Mouse (Mus musculus) midbrain, embryonic 13.5 days (tissue): ENCODE results near the gene Rerg. TPM values are rescaled to one million over a fixed set of nuclear protein-coding genes. Genes with fewer than 3 reads are reported as not detected.

Experiments
- ATAC-seq: fragments of 200-750 bp; cut with Nextera tagmentation; 2 replicates; pipeline ENCODE4 v1.8.0; 2017; ENCODE audit warnings: mild to moderate bottlenecking, moderate TSS enrichment, moderate library complexity
- H3K27ac ChIP-seq: fragments of 300-500 bp; sonication (generic); 2 replicates; pipeline ENCODE4 v1.5.1; 2015; ENCODE audit warnings: inconsistent platforms, mild to moderate bottlenecking, moderate library complexity
- H3K27me3 ChIP-seq: fragments of 300-500 bp; sonication (generic); 2 replicates; pipeline ENCODE4 v1.6.1; 2015; ENCODE audit warnings: mild to moderate bottlenecking, inconsistent platforms
- H3K36me3 ChIP-seq: fragments of 300-500 bp; sonication (generic); 2 replicates; pipeline ENCODE4 v1.6.1; 2015; ENCODE audit warnings: mild to moderate bottlenecking, inconsistent platforms
- H3K4me1 ChIP-seq: fragments of 300-500 bp; sonication (generic); replicated peaks from 2 replicates; pipeline ENCODE4 v1.6.1; 2015; ENCODE audit warnings: inconsistent platforms
- H3K4me2 ChIP-seq: fragments of 300-500 bp; sonication (generic); replicated peaks from 2 replicates; pipeline ENCODE4 v1.6.1; 2015; ENCODE audit warnings: moderate library complexity, mild to moderate bottlenecking, inconsistent platforms
- H3K4me3 ChIP-seq: fragments of 300-500 bp; sonication (generic); replicated peaks from 2 replicates; pipeline ENCODE4 v1.5.1; 2015; ENCODE audit warnings: mild to moderate bottlenecking, inconsistent platforms
- H3K9ac ChIP-seq: fragments of 300-500 bp; sonication (generic); replicated peaks from 2 replicates; pipeline ENCODE4 v1.6.1; 2015; ENCODE audit warnings: mild to moderate bottlenecking, inconsistent platforms
- H3K9me3 ChIP-seq: fragments of 300-500 bp; sonication (generic); 2 replicates; pipeline ENCODE4 v1.6.1; 2016; ENCODE audit warnings: mild to moderate bottlenecking, inconsistent platforms
- WGBS: fragments of 180-500 bp; shearing (Covaris S2); methylation state at CpG from one replicate; pipeline ENCODE4 v1.1.7; 2015; 5-methylcytosine and 5-hydroxymethylcytosine counted together
- polyA plus RNA-seq: library from polyadenylated mRNA; unstranded; fragments of >200 nt; fragmentation: Nextera tagmentation; extraction: Ambion mirVana; gene quantifications from 2 replicates; pipeline ENCODE4 v1.2.1, GENCODE M21; 2015

Rerg gene
- polyA plus RNA-seq, 1 experiment from 2014 or later: 2.8 TPM

DNA sequence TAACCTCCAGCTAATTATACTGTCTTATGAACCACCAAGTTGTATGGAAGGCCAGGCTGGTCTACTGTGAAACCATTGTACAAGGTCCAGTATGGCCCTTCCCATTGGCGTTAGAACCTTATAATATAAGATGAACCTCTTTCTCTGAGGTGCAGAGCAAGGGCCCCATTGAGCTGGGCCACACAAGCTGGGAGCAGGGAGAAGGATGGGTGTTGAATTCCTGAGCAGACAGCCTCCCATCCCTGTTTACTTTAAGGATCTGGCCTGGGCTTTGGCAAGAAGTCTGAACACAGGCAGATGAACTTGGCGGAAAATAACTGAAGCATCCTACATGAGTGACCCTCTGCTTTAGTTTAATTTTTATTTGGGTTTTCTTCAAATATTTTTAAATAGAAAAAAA is 75.8 kb downstream of the Rerg start:
- H3K4me1 ChIP-seq: no peaks in the 10 kb centered on the region
- H3K9ac ChIP-seq: no peak overlapping the region
- WGBS: 84% methylated on average over 2 of the region's 2 CpGs
- H3K36me3 ChIP-seq: no peaks in the 10 kb centered on the region
- no peak overlapping the region for H3K4me3 ChIP-seq
- H3K27ac ChIP-seq: no peak overlapping the region
- ATAC-seq: no peak
- H3K4me2 ChIP-seq: no peak overlapping the region
- H3K27me3 ChIP-seq: no peaks in the 10 kb centered on the region
- H3K9me3 ChIP-seq: no peaks in the 10 kb centered on the region

DNA sequence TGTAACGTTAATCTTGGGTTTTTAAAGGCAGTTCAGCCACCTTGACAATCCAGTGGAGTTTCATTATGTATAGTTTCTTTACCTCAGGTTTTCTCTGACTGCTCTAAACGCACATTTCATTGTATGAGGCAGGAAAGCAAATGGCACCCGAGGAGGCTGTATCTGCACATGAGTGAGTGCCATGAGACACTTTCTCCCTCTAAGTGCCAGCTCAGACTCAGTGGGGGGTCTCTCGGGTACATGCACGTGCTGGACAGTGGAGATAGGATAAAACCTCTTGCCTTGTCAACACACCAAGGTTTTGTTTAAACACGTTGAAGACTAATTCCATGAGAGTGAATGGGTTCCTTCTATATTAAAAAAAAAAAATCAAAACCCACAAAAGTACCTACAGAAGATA is 81.8 kb downstream of the Rerg start:
- Histone ChIP-seq H3K9me3 (no peaks in the 10 kb centered on the region), H3K9ac (no peak overlapping the region), H3K4me3 (no peak overlapping the region), H3K27ac (no peak overlapping the region), H3K27me3 (no peaks in the 10 kb centered on the region), H3K36me3 (no peaks in the 10 kb centered on the region), H3K4me1 (no peaks in the 10 kb centered on the region), H3K4me2 (no peak overlapping the region)
- 76% methylated on average over 6 of the region's 6 CpGs for WGBS
- ATAC-seq: no peak

GRCm38 (mm10) chr6:137087956-137088355 is 82.3 kb downstream of the Rerg start:
- Histone ChIP-seq H3K4me3 (no peak overlapping the region), H3K27me3 (no peaks in the 10 kb centered on the region), H3K9ac (no peak overlapping the region), H3K4me1 (no peaks in the 10 kb centered on the region), H3K27ac (no peak overlapping the region), H3K9me3 (no peaks in the 10 kb centered on the region), H3K36me3 (no peaks in the 10 kb centered on the region), H3K4me2 (no peak overlapping the region)
- 84% methylated on average over 5 of the region's 5 CpGs for WGBS
- no peak for ATAC-seq

GRCm38 (mm10) chr6:137087470-137087869 is 82.8 kb downstream of the Rerg start:
- Histone ChIP-seq H3K27ac (no peak overlapping the region), H3K4me1 (no peaks in the 10 kb centered on the region), H3K4me2 (no peak overlapping the region), H3K9ac (no peak overlapping the region), H3K9me3 (no peaks in the 10 kb centered on the region), H3K4me3 (no peak overlapping the region), H3K27me3 (no peaks in the 10 kb centered on the region), H3K36me3 (no peaks in the 10 kb centered on the region)
- 89% methylated on average over 3 of the region's 3 CpGs for WGBS
- no peak for ATAC-seq

- H3K4me2 ChIP-seq: no peak overlapping the region
- H3K27me3 ChIP-seq: no peaks in the 10 kb centered on the region
- no peak for ATAC-seq
- H3K9ac ChIP-seq: no peak overlapping the region
- no peaks in the 10 kb centered on the region for H3K9me3 ChIP-seq
- 89% methylated on average over 6 of the region's 6 CpGs for WGBS
- no peak overlapping the region for H3K27ac ChIP-seq
- H3K4me1 ChIP-seq: no peaks in the 10 kb centered on the region
- H3K4me3 ChIP-seq: no peak overlapping the region
- no peaks in the 10 kb centered on the region for H3K36me3 ChIP-seq
Observed at GRCm38 (mm10) chr6:137079701-137080100, 90.6 kb downstream of the Rerg start.

- Histone ChIP-seq H3K27me3 (no peaks in the 10 kb centered on the region), H3K36me3 (no peaks in the 10 kb centered on the region), H3K9me3 (no peaks in the 10 kb centered on the region), H3K4me3 (no peak overlapping the region), H3K4me2 (no peak overlapping the region), H3K4me1 (no peaks in the 10 kb centered on the region), H3K27ac (no peak overlapping the region), H3K9ac (no peak overlapping the region)
- no peak for ATAC-seq
- WGBS: 97% methylated on average over 13 of the region's 13 CpGs
Observed at GRCm38 (mm10) chr6:137076731-137077130, 93.6 kb downstream of the Rerg start.

GRCm38 (mm10) chr6:137076225-137076624 is 94.1 kb downstream of the Rerg start:
- Histone ChIP-seq H3K27me3 (no peaks in the 10 kb centered on the region), H3K36me3 (no peaks in the 10 kb centered on the region), H3K27ac (no peak overlapping the region), H3K9ac (no peak overlapping the region), H3K4me1 (no peaks in the 10 kb centered on the region), H3K9me3 (no peaks in the 10 kb centered on the region), H3K4me3 (no peak overlapping the region), H3K4me2 (no peak overlapping the region)
- WGBS: 91% methylated on average over 6 of the region's 6 CpGs
- ATAC-seq: no peak

- Histone ChIP-seq H3K4me3 (no peak overlapping the region), H3K9me3 (no peaks in the 10 kb centered on the region), H3K4me2 (no peak overlapping the region), H3K36me3 (no peaks in the 10 kb centered on the region), H3K27me3 (no peaks in the 10 kb centered on the region), H3K4me1 (no peaks in the 10 kb centered on the region), H3K27ac (no peak overlapping the region), H3K9ac (no peak overlapping the region)
- ATAC-seq: no peak
- 58% methylated on average over 8 of the region's 8 CpGs for WGBS
Observed at GRCm38 (mm10) chr6:137072256-137072655, 98.0 kb downstream of the Rerg start.

- Histone ChIP-seq H3K9ac (no peak overlapping the region), H3K4me1 (no peaks in the 10 kb centered on the region), H3K27me3 (no peaks in the 10 kb centered on the region), H3K27ac (no peak overlapping the region), H3K9me3 (no peaks in the 10 kb centered on the region), H3K4me2 (no peak overlapping the region), H3K4me3 (no peak overlapping the region), H3K36me3 (no peaks in the 10 kb centered on the region)
- no peak for ATAC-seq
- 91% methylated on average over 9 of the region's 9 CpGs for WGBS
Observed at GRCm38 (mm10) chr6:137071466-137071865, 98.8 kb downstream of the Rerg start.

- no peak overlapping the region for H3K4me3 ChIP-seq
- no peak overlapping the region for H3K27ac ChIP-seq
- no peaks in the 10 kb centered on the region for H3K27me3 ChIP-seq
- peaks cover 6% of the 10 kb centered on the region for H3K4me1 ChIP-seq
- no peaks in the 10 kb centered on the region for H3K9me3 ChIP-seq
- H3K9ac ChIP-seq: no peak overlapping the region
- H3K4me2 ChIP-seq: no peak overlapping the region
- WGBS: 91% methylated on average over 7 of the region's 7 CpGs
- no peak for ATAC-seq
- H3K36me3 ChIP-seq: no peaks in the 10 kb centered on the region
Observed at GRCm38 (mm10) chr6:137065506-137065905, 104.8 kb downstream of the Rerg start.

GRCm38 (mm10) chr6:137064786-137065185 is 105.5 kb downstream of the Rerg start:
- 88% methylated on average over 14 of the region's 14 CpGs for WGBS
- H3K4me3 ChIP-seq: no peak overlapping the region
- ATAC-seq: no peak
- no peaks in the 10 kb centered on the region for H3K27me3 ChIP-seq
- no peak overlapping the region for H3K27ac ChIP-seq
- H3K4me1 ChIP-seq: peaks cover 6% of the 10 kb centered on the region
- H3K9me3 ChIP-seq: no peaks in the 10 kb centered on the region
- H3K9ac ChIP-seq: no peak overlapping the region
- no peaks in the 10 kb centered on the region for H3K36me3 ChIP-seq
- H3K4me2 ChIP-seq: no peak overlapping the region

GRCm38 (mm10) chr6:137063239-137063940 is 106.9 kb downstream of the Rerg start:
- Histone ChIP-seq H3K4me1 (peaks cover 6% of the 10 kb centered on the region), H3K4me2 (no peak overlapping the region), H3K9ac (no peak overlapping the region), H3K36me3 (no peaks in the 10 kb centered on the region), H3K27me3 (no peaks in the 10 kb centered on the region), H3K9me3 (no peaks in the 10 kb centered on the region), H3K27ac (0 out of 2 replicates have a peak overlapping the region, but pooled peaks have one; percentile 39), H3K4me3 (no peak overlapping the region)
- 73% methylated on average over 10 of the region's 10 CpGs for WGBS
- peak; percentile 85; the same call in 1 of the 2 replicates for ATAC-seq
